Mouse (Mus musculus) liver, embryonic 14.5 days (tissue): ENCODE results near the gene Pcna.

Experiments used
- CTCF ChIP-seq: IDR thresholded peaks from 2 replicates; pipeline ENCODE4 v1.5.1; 2016; ENCODE audit warnings: antibody characterized with exemption, low read depth, control low read depth
- EP300 ChIP-seq: IDR thresholded peaks from 2 replicates; pipeline ENCODE4 v1.6.1; 2016; ENCODE audit warnings: antibody characterized with exemption, low read depth

- TF ChIP-seq CTCF = no peak
- TF ChIP-seq EP300 = no peak
These were observed 28.7 kb upstream of the Pcna start for GRCm38 (mm10) chr2:132281560-132282452.
